Mouse (Mus musculus) brain, embryonic 14.5 days (tissue): Measurements from ENCODE around the gene Slc35b2. TPM values are rescaled to one million over a fixed set of nuclear protein-coding genes. Genes with fewer than 3 reads are reported as not detected.
A peak's percentile ranks its signal among the peaks of the same experiment; 100 is the strongest.

Experiments used
- DNase-seq: peaks from one replicate; pipeline ENCODE4 v3.0.0-alpha.2; 2011; ENCODE audit warnings: low read depth
- CTCF ChIP-seq: fragments of 200-500 bp; IDR thresholded peaks from 2 replicates; pipeline ENCODE4 v1.5.1; 2012; ENCODE audit warnings: inconsistent platforms, mild to moderate bottlenecking, moderate library complexity, borderline replicate concordance; ENCODE audit not compliant: insufficient read depth, insufficient read length; ENCODE audit errors: extremely low read depth
- POLR2A ChIP-seq: fragments of 200-500 bp; IDR thresholded peaks from 2 replicates; pipeline ENCODE4 v1.6.1; 2012; ENCODE audit warnings: mild to moderate bottlenecking, inconsistent platforms, borderline replicate concordance; ENCODE audit not compliant: poor library complexity, insufficient read depth, insufficient read length, severe bottlenecking; ENCODE audit errors: extremely low read depth
- polyA plus RNA-seq: library from polyadenylated mRNA; depleted of rRNA; stranded (reverse); fragments of >200 nt; gene quantifications from 2 replicates; pipeline ENCODE4 v1.2.3, GENCODE M21; 2012

The Slc35b2 gene
- polyA plus RNA-seq, 1 experiment: 79.5 TPM

DNA sequence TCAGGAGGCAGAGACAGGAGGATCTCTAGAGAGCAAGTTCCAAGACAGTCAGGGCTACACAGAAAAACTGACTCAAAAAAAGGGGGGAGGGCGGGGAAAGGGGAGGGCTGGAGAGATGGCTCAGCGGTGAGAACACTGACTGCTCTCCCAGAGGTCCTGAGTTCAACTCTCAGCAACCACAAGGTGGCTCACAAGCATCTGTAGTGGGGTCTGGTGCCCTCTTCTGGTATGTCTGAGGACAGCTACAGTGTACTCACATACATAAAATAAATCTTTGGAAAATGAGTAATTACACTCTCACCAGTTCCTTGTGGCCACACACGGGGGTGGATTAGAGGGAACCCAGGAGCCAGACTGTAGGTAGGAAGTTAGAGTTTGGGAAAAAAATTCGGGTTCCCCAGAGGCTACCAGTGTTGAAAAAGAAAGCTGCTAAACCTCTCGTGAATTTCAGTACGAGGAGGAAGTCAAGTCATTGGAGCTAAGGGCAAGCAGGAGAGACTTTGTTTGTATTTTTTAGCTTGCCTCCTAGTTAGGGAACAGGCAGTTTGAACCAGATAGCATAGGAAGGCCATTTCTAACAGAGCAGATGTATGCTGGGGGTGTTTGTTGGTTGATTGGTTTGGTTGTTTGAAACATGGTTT, 19.2 kb downstream of the Slc35b2 start:
- TF ChIP-seq CTCF: peak; percentile 19; the same call in 1 of the 2 replicates
- TF ChIP-seq POLR2A: no peak
- no peak for DNase-seq

DNA sequence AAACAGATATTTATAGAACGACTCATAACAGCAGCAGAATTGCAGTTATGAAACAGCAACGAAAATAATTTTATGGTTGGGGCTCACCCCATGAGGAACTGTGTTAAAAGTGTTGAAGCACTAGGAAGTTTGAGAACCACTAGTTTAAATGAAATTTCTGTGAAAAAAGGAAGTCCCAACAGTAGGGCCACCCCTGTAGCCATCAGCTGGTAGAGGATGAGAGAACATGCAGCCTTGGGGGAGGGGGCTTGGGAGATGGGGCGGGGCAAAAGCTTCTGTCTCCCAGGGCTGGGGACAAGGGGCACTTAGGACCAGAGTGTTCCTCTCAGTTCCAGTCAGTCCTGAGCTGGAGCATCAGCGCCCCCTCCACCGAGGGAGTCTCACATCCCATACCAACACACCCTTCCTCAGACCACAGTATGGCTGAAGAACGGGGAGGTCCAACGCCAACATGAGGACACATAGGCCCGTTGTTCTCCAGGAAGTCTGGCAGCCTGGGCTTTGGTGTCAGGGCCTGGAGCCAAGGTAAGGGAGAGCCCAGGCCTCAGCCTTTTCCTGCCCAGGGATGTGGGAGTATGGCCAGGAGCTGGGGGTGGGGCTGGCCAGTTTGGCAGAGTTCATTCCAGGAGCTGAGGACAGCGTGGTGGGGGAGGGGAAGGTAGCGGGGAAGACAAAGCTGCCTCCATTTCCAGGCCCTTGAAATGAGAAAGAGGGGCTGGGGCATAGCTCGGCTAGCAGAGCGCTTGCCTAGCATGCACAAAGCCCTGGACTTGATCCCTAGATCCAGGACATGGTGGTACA, 20.6 kb downstream of the Slc35b2 start:
- TF ChIP-seq CTCF (no peak), POLR2A (no peak)
- DNase-seq: peak; percentile 83

GRCm38 (mm10) chr17:45584939-45585678, 21.4 kb downstream of the Slc35b2 start:
- DNase-seq: peak; percentile 80
- TF ChIP-seq POLR2A (no peak), CTCF (peak; percentile 90)

- no peak for DNase-seq
- TF ChIP-seq POLR2A (no peak), CTCF (no peak)
Measured at GRCm38 (mm10) chr17:45585725-45586448, 22.2 kb downstream of the Slc35b2 start.

DNA sequence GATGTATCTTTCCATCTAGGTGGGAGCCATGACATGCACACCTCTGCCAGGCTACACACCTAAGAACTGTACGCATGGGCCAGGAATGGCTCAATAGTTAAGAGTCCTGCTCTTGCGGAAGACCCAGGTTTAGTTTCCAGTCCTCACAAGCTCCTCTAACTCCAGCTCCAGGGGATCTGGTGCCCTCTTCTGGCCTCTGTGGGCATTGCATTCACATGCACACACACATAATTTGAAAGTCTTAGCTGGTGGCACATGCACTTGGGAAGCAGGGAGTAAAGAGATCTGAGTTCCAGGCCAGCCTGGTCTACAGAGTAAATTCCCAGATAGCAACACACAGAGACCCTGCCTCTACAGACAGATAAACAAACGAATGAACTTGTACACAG, 22.8 kb downstream of the Slc35b2 start:
- DNase-seq: no peak
- TF ChIP-seq CTCF: peak; percentile 31; the same call in 1 of the 2 replicates
- no peak for TF ChIP-seq POLR2A

DNA sequence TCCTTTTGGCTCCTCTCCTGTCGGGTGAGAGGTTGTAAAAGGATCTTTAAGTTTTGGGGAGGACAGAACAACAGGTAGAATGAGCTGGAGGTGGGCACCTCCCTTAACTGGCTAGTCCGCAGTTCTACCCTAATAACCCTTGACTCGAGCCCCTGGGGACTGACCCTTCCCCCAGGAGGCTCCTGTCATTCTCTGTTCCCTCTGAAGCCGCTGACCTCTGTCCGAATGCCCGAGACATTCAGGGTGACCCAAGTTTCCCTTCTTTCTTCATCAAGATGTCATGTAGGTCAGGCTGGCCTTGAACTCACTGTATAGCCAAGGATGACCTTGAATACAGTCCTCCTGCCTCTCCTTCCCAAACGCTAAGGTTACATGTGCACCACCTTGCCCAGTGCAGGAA, 24.7 kb downstream of the Slc35b2 start:
- no peak for DNase-seq
- TF ChIP-seq CTCF: no peak
- TF ChIP-seq POLR2A: no peak

GRCm38 (mm10) chr17:45589236-45589635, 25.6 kb downstream of the Slc35b2 start:
- TF ChIP-seq POLR2A (no peak), CTCF (no peak)
- no peak for DNase-seq

DNA sequence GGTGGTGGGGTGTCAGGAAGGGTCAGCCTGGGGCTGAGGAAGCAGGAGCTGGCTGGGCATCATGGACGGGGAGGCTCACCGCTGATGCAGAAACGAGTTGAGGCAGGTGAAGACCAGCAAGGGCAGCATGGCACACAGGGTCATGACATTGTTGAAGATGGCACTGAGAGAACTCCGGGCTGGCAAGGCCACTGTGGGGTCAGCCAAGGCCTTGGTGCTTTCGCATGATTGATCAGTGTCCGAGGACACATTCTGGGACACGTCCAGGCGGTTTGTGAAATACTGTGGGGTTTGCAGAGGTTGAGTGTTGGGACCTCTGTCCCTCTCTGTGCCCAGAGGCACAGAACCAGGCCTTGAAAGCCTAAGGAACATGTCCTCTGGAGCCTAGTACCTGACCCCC, 26.2 kb downstream of the Slc35b2 start:
- TF ChIP-seq CTCF (no peak), POLR2A (no peak)
- no peak for DNase-seq

DNA sequence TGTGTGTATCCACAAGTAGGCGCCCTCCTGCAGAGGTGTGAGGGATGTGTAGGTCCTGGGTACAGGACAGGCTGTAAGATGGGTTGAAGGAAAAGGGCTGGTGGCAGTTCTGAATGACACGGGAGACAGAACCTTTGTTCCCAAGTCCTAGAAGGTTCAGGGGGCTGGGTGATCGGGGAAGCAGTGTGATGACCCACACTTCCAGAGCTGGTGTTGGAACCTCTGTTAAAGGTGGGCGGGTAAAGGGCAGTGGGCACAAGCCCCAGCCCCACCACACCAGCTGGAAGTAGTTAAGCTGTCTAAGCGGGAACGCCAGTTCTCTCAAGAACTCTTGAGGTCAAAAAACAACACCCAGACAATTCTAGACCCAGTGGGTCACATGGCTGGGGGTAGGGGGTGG, 26.7 kb downstream of the Slc35b2 start:
- DNase-seq: no peak
- TF ChIP-seq POLR2A (no peak), CTCF (no peak)

GRCm38 (mm10) chr17:45591701-45592605, 28.3 kb downstream of the Slc35b2 start:
- DNase-seq: no peak
- TF ChIP-seq POLR2A: no peak
- TF ChIP-seq CTCF: no peak
